Mouse (Mus musculus) liver, embryonic 14.5 days (tissue): ENCODE results near the gene Banf2.

Experiments
- CTCF ChIP-seq: IDR thresholded peaks from 2 replicates; pipeline ENCODE4 v1.5.1; 2016; ENCODE audit warnings: antibody characterized with exemption, low read depth, control low read depth
- EP300 ChIP-seq: IDR thresholded peaks from 2 replicates; pipeline ENCODE4 v1.6.1; 2016; ENCODE audit warnings: antibody characterized with exemption, low read depth

GRCm38 (mm10) chr2:144022441-144022840, 10.4 kb upstream of the Banf2 start:
- TF ChIP-seq EP300 (no peak), CTCF (no peak)
